Mouse (Mus musculus): ENCODE data around the gene Fastk. TPM values are rescaled to one million over a fixed set of nuclear protein-coding genes. Genes with fewer than 3 reads are reported as not detected.

The Fastk gene
- 58.4 and 65.1 TPM in 2 replicates for polyA plus RNA-seq (2015; fragmentation: Nextera tagmentation; extraction: Ambion mirVana)

- Histone ChIP-seq H3K27ac (ENCODE audit: low read length) (peak within 1 kb of the TSS; percentile 90), H3K9ac (replicated peaks; ENCODE audit: low read depth) (peak within 1 kb of the TSS; percentile 70), H3K27me3 (replicated peaks; ENCODE audit: insufficient read depth, low read length) (no peaks in the 10 kb centered on the region), H3K9me3 (ENCODE audit: low read length) (no peaks in the 10 kb centered on the region), H3K4me3 (ENCODE audit: low read depth, low read length) (peak within 1 kb of the TSS; percentile 72), H3K4me2 (replicated peaks; ENCODE audit: low read depth, low read length) (peak within 1 kb of the TSS; percentile 85), H3K4me1 (ENCODE audit: insufficient read depth, low read depth, low read length) (peaks cover 18% of the 10 kb centered on the region), H3K36me3 (ENCODE audit: insufficient read depth, low read length) (peaks cover 10% of the 10 kb centered on the region; the same call in 1 of the 2 replicates)
- TF ChIP-seq EP300 (IDR thresholded peaks at IDR 0.05) (no peak), CTCF (IDR thresholded peaks at IDR 0.05) (0 out of 2 replicates have a peak, but pooled peaks have one; percentile 3)
- peak; percentile 89 for ATAC-seq
- peak; percentile 97 for DNase-seq (ENCODE audit: low spot score)
- under 1% methylated on average over 53 of the region's 60 CpGs for WGBS
Measured at GRCm38 (mm10) chr5:24444746-24445427, at the start of gene Fastk. TSS of gene Fastk (minus strand) at chr5:24445287.

DNA sequence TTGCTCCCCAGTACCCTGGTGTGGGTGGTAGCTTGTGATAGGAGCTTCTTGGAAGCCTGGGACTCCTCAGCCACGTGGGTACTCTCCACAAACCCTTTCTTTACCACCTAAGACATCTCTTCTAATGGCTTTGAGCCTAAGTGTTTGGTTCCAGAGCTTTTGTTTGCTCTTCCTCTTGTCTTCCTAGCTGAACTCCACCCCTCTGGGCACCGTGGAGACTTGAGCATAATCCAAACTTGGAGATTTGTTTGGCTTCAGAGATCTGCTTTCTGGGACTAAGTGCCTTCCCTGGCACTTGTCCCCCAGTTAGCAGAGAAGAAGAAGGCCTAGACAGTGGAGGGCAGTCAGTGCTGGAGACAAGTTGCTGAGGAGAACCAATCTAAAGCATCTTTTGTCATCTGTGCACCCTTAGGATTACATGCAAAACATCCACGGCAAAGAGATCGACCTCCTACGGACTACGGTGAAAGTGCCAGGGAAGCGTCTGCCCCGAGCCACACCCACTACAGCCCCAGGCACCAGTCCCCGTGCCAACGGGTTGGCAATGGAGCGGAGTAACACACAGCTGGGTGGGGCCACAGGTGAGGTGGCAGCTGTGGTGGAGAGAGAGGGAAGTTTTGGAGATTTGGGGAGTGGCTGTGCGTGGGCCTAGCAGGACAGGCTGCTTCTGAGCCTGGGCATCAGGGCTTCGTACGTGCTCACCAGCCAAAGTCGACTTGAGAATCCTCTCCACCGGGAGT is 47.6 kb upstream of the Fastk start:
- Histone ChIP-seq H3K27me3 (replicated peaks; ENCODE audit: insufficient read depth, low read length) (no peaks in the 10 kb centered on the region), H3K9me3 (ENCODE audit: low read length) (no peaks in the 10 kb centered on the region), H3K9ac (replicated peaks; ENCODE audit: low read depth) (no peak overlapping the region), H3K4me1 (ENCODE audit: insufficient read depth, low read depth, low read length) (no peaks in the 10 kb centered on the region), H3K27ac (ENCODE audit: low read length) (no peak overlapping the region), H3K36me3 (ENCODE audit: insufficient read depth, low read length) (peaks cover 42% of the 10 kb centered on the region), H3K4me3 (ENCODE audit: low read depth, low read length) (no peak overlapping the region), H3K4me2 (replicated peaks; ENCODE audit: low read depth, low read length) (no peak overlapping the region)
- 61% methylated on average over 16 of the region's 16 CpGs for WGBS
- no peak for TF ChIP-seq CTCF (IDR thresholded peaks at IDR 0.05)
- no peak for TF ChIP-seq EP300 (IDR thresholded peaks at IDR 0.05)
- ATAC-seq (peak; percentile 74), DNase-seq (ENCODE audit: low spot score) (peak; percentile 58)

DNA sequence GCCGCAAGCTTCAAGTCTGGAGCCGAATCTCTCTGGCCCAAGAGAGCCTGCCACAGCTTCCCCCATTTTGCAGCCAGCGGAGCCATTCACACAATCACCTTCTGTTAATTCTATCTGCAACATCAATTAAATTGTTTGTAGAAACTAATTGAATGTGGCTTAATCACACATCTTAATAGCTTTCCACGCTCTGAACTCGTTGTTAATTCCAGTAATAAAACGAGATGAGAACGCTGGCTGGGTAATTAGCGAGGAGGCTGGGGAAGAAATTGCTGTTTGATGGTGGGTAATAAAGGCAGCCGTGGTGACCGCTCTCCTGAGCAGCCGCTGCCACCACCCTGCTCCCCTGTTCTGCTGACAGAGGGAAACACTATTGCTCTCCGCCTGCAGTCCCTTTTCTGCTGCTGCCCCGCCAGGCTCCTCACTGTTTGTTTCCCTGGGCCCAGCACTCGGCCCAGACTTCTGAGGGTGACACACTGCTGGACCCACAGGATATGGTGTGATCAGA is 45.4 kb upstream of the Fastk start:
- Histone ChIP-seq H3K36me3 (ENCODE audit: insufficient read depth, low read length) (peaks cover 48% of the 10 kb centered on the region), H3K9me3 (ENCODE audit: low read length) (no peaks in the 10 kb centered on the region), H3K27ac (ENCODE audit: low read length) (no peak overlapping the region), H3K27me3 (replicated peaks; ENCODE audit: insufficient read depth, low read length) (no peaks in the 10 kb centered on the region), H3K4me3 (ENCODE audit: low read depth, low read length) (no peak overlapping the region), H3K4me1 (ENCODE audit: insufficient read depth, low read depth, low read length) (no peaks in the 10 kb centered on the region), H3K9ac (replicated peaks; ENCODE audit: low read depth) (no peak overlapping the region), H3K4me2 (replicated peaks; ENCODE audit: low read depth, low read length) (no peak overlapping the region)
- ATAC-seq (no peak), DNase-seq (ENCODE audit: low spot score) (no peak)
- TF ChIP-seq CTCF (IDR thresholded peaks at IDR 0.05): no peak
- TF ChIP-seq EP300 (IDR thresholded peaks at IDR 0.05): no peak
- WGBS: 86% methylated on average over 14 of the region's 14 CpGs

DNA sequence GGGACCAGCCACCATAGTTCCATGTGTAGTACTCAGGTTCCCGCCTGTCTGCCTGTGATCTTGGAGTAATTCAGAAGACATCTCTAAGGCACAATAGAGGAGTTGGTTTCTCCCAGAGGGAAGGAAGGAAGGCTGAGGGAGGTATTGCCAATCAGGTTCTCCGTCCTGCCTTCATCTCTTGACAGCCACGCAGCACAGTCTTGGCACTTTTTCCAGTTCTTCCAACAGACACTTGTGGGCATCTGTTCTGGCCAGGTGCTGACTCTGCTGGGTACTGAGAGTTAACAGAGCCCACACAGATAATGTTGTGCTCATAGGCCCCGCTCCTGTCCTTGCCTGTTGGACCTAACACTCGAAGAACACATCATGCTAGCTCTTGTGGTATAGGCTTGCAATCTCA is 41.7 kb upstream of the Fastk start:
- TF ChIP-seq CTCF (IDR thresholded peaks at IDR 0.05): no peak
- TF ChIP-seq EP300 (IDR thresholded peaks at IDR 0.05): no peak
- no peak overlapping the region for H3K9ac ChIP-seq (replicated peaks; ENCODE audit: low read depth)
- no peaks in the 10 kb centered on the region for H3K27me3 ChIP-seq (replicated peaks; ENCODE audit: insufficient read depth, low read length)
- H3K27ac ChIP-seq (ENCODE audit: low read length): no peak overlapping the region
- ATAC-seq (no peak), DNase-seq (ENCODE audit: low spot score) (no peak)
- WGBS: 91% methylated on average over 5 of the region's 5 CpGs
- H3K4me2 ChIP-seq (replicated peaks; ENCODE audit: low read depth, low read length): no peak overlapping the region
- H3K4me3 ChIP-seq (ENCODE audit: low read depth, low read length): no peak overlapping the region
- H3K9me3 ChIP-seq (ENCODE audit: low read length): no peaks in the 10 kb centered on the region
- peaks cover 57% of the 10 kb centered on the region; the same call in 1 of the 2 replicates for H3K36me3 ChIP-seq (ENCODE audit: insufficient read depth, low read length)
- no peaks in the 10 kb centered on the region for H3K4me1 ChIP-seq (ENCODE audit: insufficient read depth, low read depth, low read length)

DNA sequence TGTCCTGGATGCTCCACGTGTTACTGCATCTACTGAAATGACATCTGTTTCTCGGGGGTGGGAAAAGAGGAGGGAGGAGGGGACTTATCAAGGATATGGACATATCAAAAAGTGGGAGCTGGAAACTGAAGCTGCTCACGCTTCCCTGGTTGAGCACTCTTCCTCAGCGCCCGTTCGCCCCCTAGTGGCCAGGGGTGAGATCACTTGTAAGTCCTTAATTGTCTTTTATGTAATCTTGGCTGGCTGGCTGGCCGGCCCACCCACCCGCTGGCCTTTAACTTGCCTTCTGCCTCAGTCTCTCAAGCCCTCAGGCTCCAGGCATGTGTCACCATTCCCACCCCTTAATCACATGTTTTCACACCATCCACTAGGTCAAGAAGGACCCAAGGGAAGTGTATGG is 41.0 kb upstream of the Fastk start:
- H3K9ac ChIP-seq (replicated peaks; ENCODE audit: low read depth): no peak overlapping the region
- no peak overlapping the region for H3K4me3 ChIP-seq (ENCODE audit: low read depth, low read length)
- H3K36me3 ChIP-seq (ENCODE audit: insufficient read depth, low read length): peaks cover 50% of the 10 kb centered on the region; the same call in 1 of the 2 replicates
- no peaks in the 10 kb centered on the region for H3K4me1 ChIP-seq (ENCODE audit: insufficient read depth, low read depth, low read length)
- H3K27ac ChIP-seq (ENCODE audit: low read length): no peak overlapping the region
- no peak overlapping the region for H3K4me2 ChIP-seq (replicated peaks; ENCODE audit: low read depth, low read length)
- peak; percentile 34 for ATAC-seq
- WGBS: 3% methylated on average over 8 of the region's 8 CpGs
- DNase-seq (ENCODE audit: low spot score): peak; percentile 90
- no peaks in the 10 kb centered on the region for H3K9me3 ChIP-seq (ENCODE audit: low read length)
- H3K27me3 ChIP-seq (replicated peaks; ENCODE audit: insufficient read depth, low read length): no peaks in the 10 kb centered on the region
- peak; percentile 92 for TF ChIP-seq CTCF (IDR thresholded peaks at IDR 0.05)
- TF ChIP-seq EP300 (IDR thresholded peaks at IDR 0.05): no peak

DNA sequence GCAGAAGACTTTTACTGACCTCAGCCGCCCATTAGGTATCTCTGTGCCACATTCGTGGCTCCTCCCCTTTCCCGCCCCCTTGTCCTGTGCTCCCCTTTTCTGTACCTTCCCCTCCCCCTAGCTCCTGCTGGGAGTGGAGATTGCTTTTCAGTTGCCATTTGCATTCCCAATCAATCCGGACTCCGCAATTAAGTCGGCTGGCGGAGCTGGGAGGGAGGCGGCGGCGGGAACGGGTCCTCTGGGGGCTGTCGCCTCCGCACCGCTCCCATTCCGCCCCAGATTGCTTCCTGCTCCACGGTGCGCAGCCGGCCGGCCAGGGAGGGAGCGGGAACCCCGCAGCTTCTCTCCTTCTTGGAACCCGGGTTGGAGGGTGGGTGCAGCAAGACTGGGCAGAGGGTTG is 39.9 kb upstream of the Fastk start:
- Histone ChIP-seq H3K27me3 (replicated peaks; ENCODE audit: insufficient read depth, low read length) (no peaks in the 10 kb centered on the region), H3K4me3 (ENCODE audit: low read depth, low read length) (no peak overlapping the region), H3K4me2 (replicated peaks; ENCODE audit: low read depth, low read length) (no peak overlapping the region), H3K4me1 (ENCODE audit: insufficient read depth, low read depth, low read length) (no peaks in the 10 kb centered on the region), H3K9ac (replicated peaks; ENCODE audit: low read depth) (no peak overlapping the region), H3K27ac (ENCODE audit: low read length) (no peak overlapping the region), H3K36me3 (ENCODE audit: insufficient read depth, low read length) (peaks cover 45% of the 10 kb centered on the region; the same call in 1 of the 2 replicates), H3K9me3 (ENCODE audit: low read length) (no peaks in the 10 kb centered on the region)
- TF ChIP-seq CTCF (IDR thresholded peaks at IDR 0.05): no peak; the same call in 1 of the 2 replicates
- no peak for TF ChIP-seq EP300 (IDR thresholded peaks at IDR 0.05)
- DNase-seq (ENCODE audit: low spot score) (no peak), ATAC-seq (no peak)
- WGBS: 62% methylated on average over 22 of the region's 22 CpGs
